Mouse (Mus musculus): ENCODE measurements around the gene Gm9736. TPM values are rescaled to one million over a fixed set of nuclear protein-coding genes. Genes with fewer than 3 reads are reported as not detected.
"Not testable (repeated sequence)": the region's sequence is repeated elsewhere in the genome, so short reads cannot be mapped to it uniquely, and the experiment has no call there.

The Gm9736 gene
- not detected in 2 replicates for polyA plus RNA-seq (2015; fragmentation: Nextera tagmentation; extraction: Ambion mirVana)

DNA sequence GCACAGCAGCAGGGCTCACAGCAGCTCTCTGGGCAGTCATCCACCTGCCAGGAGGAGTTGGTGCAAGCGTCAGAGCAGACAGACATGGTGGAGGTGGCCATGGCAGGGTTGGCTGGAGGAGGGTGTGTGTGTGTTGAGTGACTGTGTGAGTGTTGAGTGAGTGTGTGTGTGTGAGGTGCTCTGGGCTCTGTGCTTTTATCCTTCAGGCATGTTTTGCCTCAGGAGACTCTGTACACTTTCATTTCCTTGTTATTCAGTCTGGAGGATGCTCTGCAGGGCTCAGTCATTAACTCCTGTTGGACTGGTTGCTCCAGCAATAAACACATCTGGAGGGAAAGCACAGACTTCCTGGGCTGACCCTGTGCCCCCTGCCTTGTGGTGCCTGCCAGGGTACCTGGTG, at the start of gene Gm9736:
Gm9736 (minus strand) TSS at position 101 of the 400 bp plus-strand sequence.
- not testable (repeated sequence) for H3K27ac ChIP-seq (ENCODE audit: low read depth, low read length); H3K36me3 ChIP-seq (ENCODE audit: control insufficient read depth, insufficient read depth, low read length); H3K9ac ChIP-seq (ENCODE audit: low read depth, low read length); H3K27me3 ChIP-seq (replicated peaks; ENCODE audit: control insufficient read depth, insufficient read depth, low read length); H3K9me3 ChIP-seq (ENCODE audit: control insufficient read depth, low read length); H3K4me2 ChIP-seq (ENCODE audit: low read length); H3K4me1 ChIP-seq (ENCODE audit: control insufficient read depth, insufficient read depth, low read depth, low read length); ATAC-seq; H3K4me3 ChIP-seq (ENCODE audit: low read length)
- WGBS: 80% methylated on average over 1 of the region's 1 CpGs

DNA sequence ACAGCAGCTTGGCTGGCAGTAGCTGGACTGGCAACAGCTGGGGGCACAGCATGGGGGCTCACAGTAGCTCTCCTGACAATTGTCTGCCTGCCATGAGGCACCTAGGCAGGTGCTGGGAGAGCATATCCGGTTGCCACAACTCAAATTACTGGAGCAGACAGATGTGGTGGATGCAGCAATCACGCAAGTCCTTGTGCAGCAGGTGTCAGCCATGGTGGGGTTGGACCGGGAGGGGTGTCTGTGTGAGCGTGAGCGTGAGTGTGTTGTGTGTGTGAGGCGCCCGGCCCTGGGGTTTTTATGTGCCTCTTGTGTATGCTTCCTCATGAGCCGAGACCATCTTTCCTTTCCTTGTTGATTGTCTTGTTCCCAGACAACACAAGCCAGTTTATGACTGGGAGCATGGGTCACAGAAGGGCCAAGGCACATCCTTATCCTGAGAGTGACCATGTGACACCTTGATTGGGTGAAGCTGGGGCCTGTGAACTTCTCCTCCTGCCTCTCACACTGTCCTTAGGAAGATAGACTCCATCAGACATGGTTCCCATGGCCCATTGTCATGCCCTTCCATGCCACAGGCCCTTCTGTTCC, 47.9 kb upstream of the Gm9736 start, which contains the start of gene Gm19668:
Gm19668 (minus strand) TSS at position 213 of the 588 bp plus-strand sequence.
- Histone ChIP-seq H3K9me3 (ENCODE audit: control insufficient read depth, low read length) (no peaks in the 10 kb centered on the region), H3K9ac (ENCODE audit: low read depth, low read length) (no peak within 1 kb of the TSS), H3K27me3 (replicated peaks; ENCODE audit: control insufficient read depth, insufficient read depth, low read length) (no peaks in the 10 kb centered on the region), H3K36me3 (ENCODE audit: control insufficient read depth, insufficient read depth, low read length) (no peaks in the 10 kb centered on the region), H3K4me3 (ENCODE audit: low read length) (no peak within 1 kb of the TSS), H3K4me2 (ENCODE audit: low read length) (no peak within 1 kb of the TSS), H3K27ac (ENCODE audit: low read depth, low read length) (no peak within 1 kb of the TSS), H3K4me1 (ENCODE audit: control insufficient read depth, insufficient read depth, low read depth, low read length) (no peaks in the 10 kb centered on the region)
- WGBS: 70% methylated on average over 8 of the region's 8 CpGs
- ATAC-seq: no peak

GRCm38 (mm10) chr10:77798164-77798920, 47.2 kb upstream of the Gm9736 start:
- H3K27ac ChIP-seq (ENCODE audit: low read depth, low read length); H3K4me1 ChIP-seq (ENCODE audit: control insufficient read depth, insufficient read depth, low read depth, low read length); H3K36me3 ChIP-seq (ENCODE audit: control insufficient read depth, insufficient read depth, low read length); H3K4me2 ChIP-seq (ENCODE audit: low read length); H3K4me3 ChIP-seq (ENCODE audit: low read length); H3K27me3 ChIP-seq (replicated peaks; ENCODE audit: control insufficient read depth, insufficient read depth, low read length); ATAC-seq; H3K9ac ChIP-seq (ENCODE audit: low read depth, low read length); H3K9me3 ChIP-seq (ENCODE audit: control insufficient read depth, low read length): not testable (repeated sequence)
- 38% methylated on average over 3 of the region's 3 CpGs for WGBS

- Histone ChIP-seq H3K27ac (ENCODE audit: low read depth, low read length) (no peak overlapping the region), H3K4me1 (ENCODE audit: control insufficient read depth, insufficient read depth, low read depth, low read length) (no peaks in the 10 kb centered on the region)
- WGBS: 16% methylated on average over 3 of the region's 3 CpGs
Observed at GRCm38 (mm10) chr10:77797677-77798076, 46.5 kb upstream of the Gm9736 start.

DNA sequence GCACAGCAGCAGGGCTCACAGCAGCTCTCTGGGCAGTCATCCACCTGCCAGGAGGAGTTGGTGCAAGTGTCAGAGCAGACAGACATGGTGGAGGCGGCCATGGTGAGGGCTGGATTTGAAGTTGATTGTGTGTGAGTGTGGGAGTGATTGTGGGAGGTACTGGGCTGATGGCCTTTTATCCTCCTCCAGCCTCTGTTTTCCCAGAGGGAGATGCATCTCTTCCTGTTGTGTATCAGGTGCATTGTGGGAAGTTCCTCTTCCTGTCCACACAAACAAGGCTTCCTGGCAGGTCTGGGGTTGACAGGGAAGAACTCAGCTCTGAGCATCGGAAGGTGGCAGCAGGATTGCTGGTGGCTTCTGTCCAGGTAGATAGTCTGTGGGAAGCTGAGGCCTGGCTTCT, 43.8 kb upstream of the Gm9736 start, which contains the start of gene Gm9639:
Gm9639 (minus strand) TSS at position 101 of the 400 bp plus-strand sequence.
- H3K4me3 ChIP-seq (ENCODE audit: low read length): no peak within 1 kb of the TSS
- WGBS: 71% methylated on average over 2 of the region's 2 CpGs
- no peak within 1 kb of the TSS for H3K9ac ChIP-seq (ENCODE audit: low read depth, low read length)
- H3K36me3 ChIP-seq (ENCODE audit: control insufficient read depth, insufficient read depth, low read length): no peaks in the 10 kb centered on the region
- no peak for ATAC-seq
- H3K4me1 ChIP-seq (ENCODE audit: control insufficient read depth, insufficient read depth, low read depth, low read length): no peaks in the 10 kb centered on the region
- no peaks in the 10 kb centered on the region for H3K9me3 ChIP-seq (ENCODE audit: control insufficient read depth, low read length)
- no peaks in the 10 kb centered on the region for H3K27me3 ChIP-seq (replicated peaks; ENCODE audit: control insufficient read depth, insufficient read depth, low read length)
- no peak within 1 kb of the TSS for H3K27ac ChIP-seq (ENCODE audit: low read depth, low read length)
- no peak within 1 kb of the TSS for H3K4me2 ChIP-seq (ENCODE audit: low read length)

More at GRCm38 (mm10) chr10:77797677-77798076, 46.5 kb upstream of the Gm9736 start:
- ATAC-seq: no peak
- Histone ChIP-seq H3K36me3 (ENCODE audit: control insufficient read depth, insufficient read depth, low read length) (no peaks in the 10 kb centered on the region), H3K4me3 (ENCODE audit: low read length) (no peak overlapping the region), H3K9ac (ENCODE audit: low read depth, low read length) (no peak overlapping the region), H3K27me3 (replicated peaks; ENCODE audit: control insufficient read depth, insufficient read depth, low read length) (no peaks in the 10 kb centered on the region), H3K9me3 (ENCODE audit: control insufficient read depth, low read length) (no peaks in the 10 kb centered on the region), H3K4me2 (ENCODE audit: low read length) (no peak overlapping the region)

DNA sequence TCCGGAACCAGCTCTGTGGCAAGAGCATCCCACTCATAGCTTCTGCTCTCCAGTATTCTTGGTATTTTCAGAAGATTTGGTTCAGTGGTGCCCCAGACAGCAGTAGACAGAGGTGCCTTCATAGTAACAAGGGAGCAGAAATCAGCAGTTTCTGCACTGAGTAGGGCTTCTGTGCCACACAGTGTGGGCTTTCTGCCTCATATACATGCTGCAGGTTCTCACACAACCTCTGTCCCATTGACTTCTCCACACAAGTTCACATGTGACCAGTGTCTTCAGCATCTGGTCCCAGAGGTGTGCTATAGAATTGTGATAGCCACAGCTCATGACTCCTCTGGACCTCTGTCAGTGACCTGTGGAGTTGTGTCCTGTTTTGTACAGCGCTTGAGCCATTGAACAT, 37.5 kb upstream of the Gm9736 start:
- no peak for ATAC-seq
- Histone ChIP-seq H3K27ac (ENCODE audit: low read depth, low read length) (no peak overlapping the region), H3K36me3 (ENCODE audit: control insufficient read depth, insufficient read depth, low read length) (no peaks in the 10 kb centered on the region), H3K9ac (ENCODE audit: low read depth, low read length) (no peak overlapping the region), H3K27me3 (replicated peaks; ENCODE audit: control insufficient read depth, insufficient read depth, low read length) (no peaks in the 10 kb centered on the region), H3K4me3 (ENCODE audit: low read length) (no peak overlapping the region), H3K4me1 (ENCODE audit: control insufficient read depth, insufficient read depth, low read depth, low read length) (no peaks in the 10 kb centered on the region), H3K4me2 (ENCODE audit: low read length) (no peak overlapping the region), H3K9me3 (ENCODE audit: control insufficient read depth, low read length) (no peaks in the 10 kb centered on the region)
- 76% methylated on average over 2 of the region's 2 CpGs for WGBS

DNA sequence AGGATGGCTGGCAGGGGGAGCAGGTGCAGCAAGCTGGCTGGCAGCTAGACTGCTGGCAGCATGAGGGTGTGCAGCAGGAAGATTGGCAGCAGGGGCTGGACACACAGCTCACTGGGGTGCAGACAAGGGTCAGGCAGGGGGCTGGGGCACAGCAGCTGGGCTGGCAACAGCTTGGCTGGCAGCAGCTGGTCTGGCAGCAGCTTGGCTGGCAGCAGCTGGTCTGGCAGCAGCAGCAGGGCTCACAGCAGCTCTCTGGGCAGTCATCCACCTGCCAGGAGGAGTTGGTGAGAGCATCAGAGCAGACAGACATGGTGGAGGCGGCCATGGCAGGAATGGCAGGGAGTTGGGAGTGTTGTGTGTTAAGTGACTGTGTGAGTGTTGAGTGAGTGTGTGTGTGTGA, 36.7 kb upstream of the Gm9736 start, which contains the start of gene Gm7137:
Gm7137 (minus strand) TSS at position 325 of the 400 bp plus-strand sequence.
- not testable (repeated sequence) for H3K4me1 ChIP-seq (ENCODE audit: control insufficient read depth, insufficient read depth, low read depth, low read length); H3K27me3 ChIP-seq (replicated peaks; ENCODE audit: control insufficient read depth, insufficient read depth, low read length); H3K36me3 ChIP-seq (ENCODE audit: control insufficient read depth, insufficient read depth, low read length); ATAC-seq; H3K4me2 ChIP-seq (ENCODE audit: low read length); H3K4me3 ChIP-seq (ENCODE audit: low read length); H3K9ac ChIP-seq (ENCODE audit: low read depth, low read length); H3K27ac ChIP-seq (ENCODE audit: low read depth, low read length); H3K9me3 ChIP-seq (ENCODE audit: control insufficient read depth, low read length)
- WGBS: no CpG with 5 or more reads among the region's 1 CpGs

GRCm38 (mm10) chr10:77783396-77783795, 32.2 kb upstream of the Gm9736 start:
- H3K36me3 ChIP-seq (ENCODE audit: control insufficient read depth, insufficient read depth, low read length); H3K9ac ChIP-seq (ENCODE audit: low read depth, low read length); H3K9me3 ChIP-seq (ENCODE audit: control insufficient read depth, low read length); H3K27me3 ChIP-seq (replicated peaks; ENCODE audit: control insufficient read depth, insufficient read depth, low read length); ATAC-seq; H3K4me1 ChIP-seq (ENCODE audit: control insufficient read depth, insufficient read depth, low read depth, low read length); H3K4me3 ChIP-seq (ENCODE audit: low read length); H3K4me2 ChIP-seq (ENCODE audit: low read length); H3K27ac ChIP-seq (ENCODE audit: low read depth, low read length): not testable (repeated sequence)
- WGBS: 100% methylated on average over 1 of the region's 3 CpGs

DNA sequence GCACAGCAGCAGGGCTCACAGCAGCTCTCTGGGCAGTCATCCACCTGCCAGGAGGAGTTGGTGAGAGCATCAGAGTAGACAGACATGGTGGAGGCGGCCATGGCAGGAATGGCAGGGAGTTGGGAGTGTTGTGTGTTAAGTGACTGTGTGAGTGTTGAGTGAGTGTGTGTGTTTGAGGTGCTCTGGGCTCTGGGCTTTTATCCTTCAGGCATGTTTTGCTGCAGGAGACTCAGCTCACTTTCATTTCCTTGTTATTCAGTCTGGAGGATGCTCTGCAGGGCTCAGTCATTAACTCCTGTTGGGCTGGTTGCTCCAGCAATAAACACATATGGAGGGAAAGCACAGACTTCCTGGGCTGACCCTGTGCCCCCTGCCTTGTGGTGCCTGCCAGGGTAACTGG, 31.3 kb upstream of the Gm9736 start, which contains the start of gene Gm3250:
Gm3250 (minus strand) TSS at position 101 of the 400 bp plus-strand sequence.
- not testable (repeated sequence) for H3K36me3 ChIP-seq (ENCODE audit: control insufficient read depth, insufficient read depth, low read length); H3K4me3 ChIP-seq (ENCODE audit: low read length); ATAC-seq; H3K9ac ChIP-seq (ENCODE audit: low read depth, low read length); H3K4me2 ChIP-seq (ENCODE audit: low read length); H3K4me1 ChIP-seq (ENCODE audit: control insufficient read depth, insufficient read depth, low read depth, low read length); H3K9me3 ChIP-seq (ENCODE audit: control insufficient read depth, low read length); H3K27me3 ChIP-seq (replicated peaks; ENCODE audit: control insufficient read depth, insufficient read depth, low read length); H3K27ac ChIP-seq (ENCODE audit: low read depth, low read length)
- WGBS: no CpG with 5 or more reads among the region's 1 CpGs
